Mouse (Mus musculus): ENCODE measurements around the gene Tnfrsf13c.

Gene Tnfrsf13c

DNA sequence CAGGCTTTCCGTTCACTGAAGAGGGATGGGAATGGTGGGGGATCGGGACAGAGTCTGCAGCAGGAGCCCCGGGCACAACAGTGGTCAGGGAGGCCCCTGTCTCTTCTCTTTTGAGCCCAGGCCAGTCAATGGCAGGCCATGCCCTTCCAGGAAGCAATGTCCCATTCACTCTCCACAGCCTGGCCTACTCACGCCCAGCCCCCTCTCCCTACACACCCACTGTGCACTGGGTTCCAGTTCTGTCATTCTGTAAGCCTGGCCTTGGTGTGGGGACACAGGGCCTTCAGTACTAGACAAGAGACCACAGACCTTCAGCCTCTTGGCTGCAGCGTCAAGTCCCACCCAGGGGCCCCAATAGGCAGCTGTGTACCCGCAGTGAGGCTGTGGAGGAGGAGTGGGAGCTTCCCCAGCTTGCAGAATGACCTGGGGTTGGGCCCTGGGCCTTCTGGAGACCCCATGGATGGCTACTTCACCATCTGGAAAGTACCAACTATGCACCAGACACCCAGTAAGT, 6.0 kb upstream of the Tnfrsf13c start:
- no peak for DNase-seq (ENCODE audit: low read depth, low spot score)

DNA sequence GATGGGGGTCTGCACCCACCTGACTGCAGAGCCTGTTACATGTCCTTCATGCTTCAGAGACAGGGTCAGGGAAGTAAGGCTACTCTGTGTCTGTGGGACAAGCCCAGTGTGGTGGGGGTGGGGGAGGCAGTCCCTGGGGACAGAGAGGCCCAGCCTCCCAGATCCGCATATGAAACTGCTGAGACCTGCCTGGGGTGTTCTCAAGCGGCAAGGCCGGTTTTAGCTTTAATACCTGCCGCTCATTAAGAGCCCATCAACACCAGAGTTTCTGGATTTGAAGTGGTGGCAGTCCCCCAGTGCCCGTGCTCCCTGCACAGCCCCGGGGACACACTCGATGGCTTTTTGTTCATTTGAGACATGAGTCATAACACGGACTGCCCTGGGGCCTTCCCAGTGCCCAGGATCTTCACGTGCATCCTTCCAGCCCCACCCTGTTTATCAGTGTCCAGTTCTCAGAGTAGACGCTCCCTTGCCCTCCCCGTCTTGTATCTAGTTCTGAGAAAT, 5.4 kb upstream of the Tnfrsf13c start:
- no peak for DNase-seq (ENCODE audit: low read depth, low spot score)

DNA sequence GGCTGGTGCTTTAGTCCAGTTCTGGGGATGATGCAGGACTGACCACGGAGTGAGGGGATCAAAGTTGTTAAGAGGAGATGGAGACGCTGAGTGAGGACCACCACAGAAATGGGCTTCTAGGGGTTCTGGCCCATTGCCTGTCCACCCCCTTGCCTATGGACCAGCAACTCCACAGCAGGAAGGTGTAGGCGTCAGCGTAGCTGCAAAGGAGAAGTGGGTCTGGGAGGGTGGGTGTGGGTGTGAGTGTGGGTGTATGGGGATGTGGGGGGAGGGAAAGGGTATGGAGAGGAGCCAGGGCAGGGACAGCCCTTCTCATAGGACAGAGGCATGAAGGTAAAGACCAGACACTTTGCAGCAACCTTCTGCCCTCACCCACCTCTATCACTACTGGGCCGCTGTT, 1.6 kb upstream of the Tnfrsf13c start:
- no peak for DNase-seq (ENCODE audit: low read depth, low spot score)

DNA sequence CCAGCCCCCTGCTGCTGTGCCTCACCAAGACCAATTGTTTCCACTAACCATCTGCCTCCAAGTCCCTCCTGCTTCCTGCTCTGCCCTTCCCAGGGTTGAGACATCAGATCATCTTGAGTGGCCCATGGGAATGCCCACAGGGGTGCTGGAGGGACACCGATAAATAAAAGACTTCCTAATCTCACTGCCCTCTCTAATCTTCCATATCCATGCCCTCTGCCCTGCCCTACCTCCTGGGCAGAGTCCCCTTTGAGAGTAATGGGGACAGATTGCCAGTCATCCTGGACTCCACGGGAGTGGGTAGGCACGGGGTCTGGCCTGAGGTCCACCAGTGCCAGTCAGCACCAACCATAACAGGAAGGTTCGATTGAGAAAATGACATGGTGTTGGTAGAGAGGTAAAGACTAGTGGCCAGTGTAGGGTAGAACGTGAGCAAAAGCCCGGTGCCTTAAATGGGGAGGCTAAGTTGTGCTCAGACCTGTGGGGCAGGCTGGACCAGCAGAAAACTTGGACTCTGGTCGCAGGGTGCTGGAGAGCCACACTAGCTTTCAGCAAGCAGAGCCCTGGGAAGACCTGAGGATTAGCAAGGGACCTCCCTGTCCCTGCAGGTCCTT, 540 bp upstream of the Tnfrsf13c start:
- DNase-seq (ENCODE audit: low read depth, low spot score) = no peak

DNA sequence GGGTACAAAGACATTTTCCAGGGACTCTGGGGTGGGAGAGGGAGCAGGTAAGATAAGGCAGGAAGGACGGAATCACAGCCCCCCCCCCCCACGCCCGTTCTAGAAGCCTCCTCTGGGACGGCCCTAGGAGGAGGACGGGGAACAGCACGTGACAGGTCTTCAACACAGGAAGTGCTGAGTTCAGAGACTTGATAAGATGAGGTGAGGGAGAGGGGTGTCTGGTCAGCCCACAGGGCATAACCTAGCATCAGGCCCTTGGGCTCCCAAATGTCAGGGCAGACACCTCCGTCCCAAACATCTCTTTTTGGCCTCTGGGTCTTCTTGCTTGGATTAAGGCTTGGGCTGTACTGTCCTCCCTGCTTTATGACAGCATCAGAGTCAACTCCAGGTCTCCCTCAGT, 918 bp downstream of the Tnfrsf13c start:
- no peak for DNase-seq (ENCODE audit: low read depth, low spot score)

DNA sequence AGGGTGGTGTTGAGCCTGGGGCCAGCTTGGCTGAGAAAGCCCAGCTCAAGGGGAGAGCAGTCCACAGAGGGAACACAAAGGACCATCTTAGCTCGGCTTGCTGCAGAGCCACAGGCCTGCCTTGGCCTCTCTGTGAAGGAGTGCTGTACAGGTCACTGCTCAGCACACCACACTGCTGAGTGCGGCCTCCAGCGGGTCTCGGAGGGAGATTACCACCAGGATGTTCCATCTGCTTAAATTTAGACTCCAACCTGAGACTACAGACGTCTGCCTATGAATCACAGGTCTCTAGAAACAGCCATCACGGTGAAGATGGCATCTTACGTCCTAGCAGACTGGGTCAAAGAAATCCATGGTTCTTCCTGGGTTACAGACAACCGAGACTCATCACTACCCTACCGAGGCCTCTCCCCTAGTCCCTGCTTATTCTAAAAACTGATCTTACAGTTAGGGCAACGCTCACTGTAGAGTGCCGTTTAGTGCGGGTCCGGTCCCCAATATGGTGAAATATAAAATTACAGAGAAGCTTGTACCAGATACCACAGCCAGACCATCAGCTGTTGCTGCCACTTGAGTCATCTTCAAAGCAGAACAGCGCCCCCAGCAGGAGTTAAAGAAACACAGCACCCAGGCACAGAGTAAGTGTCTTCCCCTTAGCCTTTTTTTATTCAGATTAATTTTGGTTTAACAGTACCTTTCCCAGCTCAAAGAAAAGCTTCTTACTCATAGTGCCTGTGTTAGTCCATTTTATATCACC, 2.9 kb downstream of the Tnfrsf13c start:
- no peak for DNase-seq (ENCODE audit: low read depth, low spot score)

DNA sequence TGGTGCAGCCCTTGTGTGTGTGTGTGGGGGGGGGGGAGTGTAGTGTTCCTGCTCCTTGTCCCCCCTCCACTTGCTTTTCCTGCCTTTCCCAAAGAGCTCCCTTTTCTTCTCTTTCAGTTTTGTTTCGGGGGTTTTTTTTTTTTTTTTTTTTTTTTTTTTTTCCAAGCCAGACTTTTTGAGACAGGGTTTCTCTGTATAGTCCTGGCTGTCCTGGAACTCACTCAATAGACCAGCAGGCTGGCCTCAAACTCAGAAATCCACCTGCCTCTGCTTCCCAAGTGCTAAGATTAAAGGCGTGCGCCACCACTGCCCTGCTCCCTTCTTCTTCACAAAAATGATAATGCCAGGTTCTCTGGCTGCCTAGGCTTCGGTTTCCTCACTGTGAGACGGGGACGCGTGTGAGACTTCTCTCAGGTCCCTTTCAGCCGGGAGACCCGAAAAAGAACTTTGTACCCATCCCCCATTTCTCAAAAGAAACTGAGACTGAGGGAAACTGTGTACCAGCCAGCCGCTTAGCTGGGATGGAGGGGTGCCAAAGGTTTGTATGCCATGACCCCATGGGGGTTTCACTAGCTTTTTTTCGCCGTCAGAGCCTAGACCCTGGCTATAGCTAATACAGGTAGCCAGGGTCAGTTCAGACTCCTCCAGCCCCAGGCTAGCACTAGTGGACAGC, 4.0 kb downstream of the Tnfrsf13c start:
- DNase-seq (ENCODE audit: low read depth, low spot score) = no peak

DNA sequence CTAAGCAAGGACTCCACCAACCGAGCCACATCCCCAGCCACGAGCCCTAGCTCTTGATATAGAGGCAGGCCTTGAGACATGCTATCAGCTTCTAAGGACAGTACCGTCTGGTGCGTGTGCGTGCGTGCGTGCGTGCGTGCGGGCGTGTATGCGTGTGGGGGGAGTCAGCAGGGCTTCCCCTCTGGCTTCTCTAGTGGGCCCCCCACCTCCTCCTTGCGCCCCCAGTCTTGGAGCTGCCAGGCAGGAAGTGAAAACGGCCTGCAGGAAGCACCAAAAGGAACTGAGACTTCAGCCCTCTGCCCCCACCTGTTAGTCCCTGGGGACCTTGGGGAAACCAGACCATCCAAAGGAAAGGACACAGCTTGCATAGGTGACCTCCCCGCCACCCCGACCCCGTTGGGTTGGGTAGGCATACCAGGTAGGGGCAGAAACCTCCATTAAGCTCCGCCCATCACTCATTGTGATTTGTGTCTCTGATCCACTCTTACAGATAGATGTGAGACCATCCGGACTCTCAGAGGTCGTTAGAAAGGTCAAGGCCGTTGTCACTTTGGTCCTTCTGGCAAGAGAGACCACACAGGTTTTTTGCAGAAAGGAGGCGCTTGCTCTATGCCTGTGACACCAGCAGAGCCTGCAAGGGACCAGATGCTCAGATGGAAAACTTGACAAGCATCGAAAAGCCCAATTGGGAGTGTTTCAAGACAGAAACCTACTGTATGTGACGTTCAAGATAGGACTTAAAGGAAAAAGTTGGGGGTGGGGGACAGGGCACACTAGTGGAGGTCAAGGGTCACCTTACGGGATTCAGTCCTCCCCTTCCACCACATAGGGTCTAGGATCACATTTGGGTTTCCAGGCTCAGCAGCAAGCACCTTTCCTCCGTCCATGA, 5.1 kb downstream of the Tnfrsf13c start:
- DNase-seq (ENCODE audit: low read depth, low spot score) = no peak

DNA sequence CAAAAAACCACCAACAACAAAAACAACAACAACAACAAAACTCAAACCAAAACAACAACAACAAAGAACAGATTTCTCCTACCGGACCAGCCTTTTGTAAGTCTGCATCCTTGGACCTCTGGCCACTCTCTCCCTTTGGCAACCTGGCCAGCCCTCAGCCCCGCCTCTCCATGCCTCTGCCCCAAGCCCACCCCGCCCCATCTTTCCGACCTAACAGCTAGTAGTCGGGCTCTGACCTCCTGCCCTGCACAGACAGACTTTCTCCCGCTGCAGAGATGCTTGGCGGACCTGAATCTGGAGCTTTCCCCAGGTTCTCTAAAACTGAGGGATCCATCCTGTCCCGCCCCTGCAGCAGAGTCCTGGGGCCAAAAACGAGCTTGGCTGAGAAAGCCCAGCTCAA, 6.2 kb downstream of the Tnfrsf13c start:
- no peak for DNase-seq (ENCODE audit: low read depth, low spot score)

DNA sequence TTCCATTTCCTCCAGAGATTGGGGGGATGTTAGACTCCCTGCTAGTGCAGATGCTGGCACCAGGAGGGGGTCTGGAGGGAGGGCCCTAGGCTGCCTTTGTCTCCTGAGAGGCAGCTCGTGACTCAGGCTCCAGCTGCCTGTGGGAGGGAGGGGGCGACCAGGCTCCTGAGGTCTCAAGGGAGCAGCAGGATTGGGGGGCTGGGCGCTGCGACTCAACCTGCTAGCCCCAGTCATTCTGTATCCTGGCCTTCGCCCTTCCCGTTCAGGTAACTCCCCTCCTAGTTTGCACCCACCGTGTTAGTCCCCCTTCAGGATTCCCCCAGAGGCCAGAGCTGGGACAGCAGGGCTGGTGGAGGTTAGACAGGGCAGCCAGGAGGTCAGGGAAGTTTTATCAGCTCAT, 7.1 kb downstream of the Tnfrsf13c start:
- DNase-seq (ENCODE audit: low read depth, low spot score) = no peak

DNA sequence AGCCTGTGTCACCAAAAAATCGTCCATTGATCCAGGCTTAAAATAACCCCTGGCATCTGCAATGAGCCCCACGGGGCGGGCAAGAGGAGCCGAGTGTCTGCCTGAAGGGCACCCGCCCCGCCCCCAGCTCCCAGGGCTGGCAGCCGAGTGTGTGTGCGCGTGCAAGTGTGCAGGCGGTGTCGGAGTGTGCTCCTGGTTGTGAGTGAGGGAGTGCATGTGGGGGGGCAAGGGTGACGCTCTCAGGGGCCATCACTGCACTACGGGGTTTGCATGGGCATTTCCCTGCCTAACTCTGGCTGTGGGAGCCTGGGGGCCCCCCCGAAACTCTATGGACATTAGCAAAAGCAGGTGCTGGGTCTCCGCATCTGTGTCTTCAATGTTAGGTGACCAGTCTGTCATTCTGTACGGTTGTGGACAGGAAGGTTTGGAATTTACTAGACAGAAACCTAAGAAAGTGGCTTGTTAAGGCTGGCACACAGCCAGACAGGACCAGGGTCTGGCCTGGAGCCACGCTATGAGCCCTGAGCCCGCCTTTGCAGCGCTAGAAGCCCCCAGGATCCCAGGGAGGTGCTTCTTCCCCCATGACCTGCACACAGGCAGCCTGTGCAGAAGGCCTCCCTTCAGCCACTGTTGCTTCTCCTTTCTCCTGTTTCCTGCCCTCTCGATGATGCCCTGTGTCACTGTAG, 7.9 kb downstream of the Tnfrsf13c start:
- no peak for DNase-seq (ENCODE audit: low read depth, low spot score)

DNA sequence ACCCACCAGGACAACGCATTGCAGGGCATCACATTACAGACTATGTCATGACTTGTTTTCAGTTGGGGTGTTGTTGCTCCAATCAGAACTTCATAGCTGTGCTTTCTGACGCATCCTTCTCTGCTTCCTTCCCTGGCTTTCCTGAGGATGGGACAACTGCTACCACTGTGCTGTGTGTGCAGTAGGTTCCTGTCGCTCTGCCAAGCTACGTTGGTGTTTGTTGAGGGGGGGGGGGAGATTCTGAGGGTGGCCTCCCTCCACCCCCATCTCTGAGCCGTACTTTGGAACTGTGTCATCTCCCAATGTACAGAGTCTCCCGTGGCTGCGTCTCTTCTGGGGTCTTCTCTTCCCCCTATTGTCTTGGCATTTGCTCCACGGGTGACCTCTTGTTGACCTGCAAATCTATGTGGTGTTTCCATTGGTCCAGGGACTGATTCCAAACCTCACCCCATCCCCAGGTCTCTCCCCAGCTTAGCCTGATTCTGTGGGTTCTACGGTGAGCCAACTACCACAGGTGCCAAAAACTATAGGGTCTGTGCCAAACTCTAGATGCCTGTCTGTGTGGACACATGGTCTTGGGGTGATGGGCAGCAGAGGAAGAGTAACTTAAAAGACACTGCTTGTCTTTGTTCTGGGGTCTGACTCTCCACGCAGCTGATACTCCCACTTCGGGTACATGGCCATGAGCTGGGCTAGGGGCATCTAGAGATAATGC, 8.7 kb downstream of the Tnfrsf13c start:
- no peak for DNase-seq (ENCODE audit: low read depth, low spot score)

DNA sequence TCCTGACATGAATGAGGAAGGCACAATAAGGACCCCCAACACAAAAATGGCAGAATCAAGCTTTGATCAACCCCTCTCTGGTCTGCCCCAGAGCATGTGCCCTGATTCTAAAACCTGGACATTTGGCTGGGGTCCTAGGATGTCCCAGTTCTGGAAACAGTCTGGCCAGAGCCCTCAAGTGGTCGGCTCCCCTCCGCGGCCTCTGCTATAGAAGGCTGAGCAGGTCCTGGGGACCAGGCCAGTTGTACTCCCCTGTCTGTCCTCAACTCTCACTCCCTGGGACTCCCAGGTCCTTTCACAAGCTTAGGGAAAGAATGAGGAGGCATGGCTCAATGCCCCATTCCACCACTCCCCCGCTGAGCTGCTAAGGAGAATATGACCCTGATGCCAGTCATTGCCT, 10.9 kb downstream of the Tnfrsf13c start:
- DNase-seq (ENCODE audit: low read depth, low spot score) = no peak

DNA sequence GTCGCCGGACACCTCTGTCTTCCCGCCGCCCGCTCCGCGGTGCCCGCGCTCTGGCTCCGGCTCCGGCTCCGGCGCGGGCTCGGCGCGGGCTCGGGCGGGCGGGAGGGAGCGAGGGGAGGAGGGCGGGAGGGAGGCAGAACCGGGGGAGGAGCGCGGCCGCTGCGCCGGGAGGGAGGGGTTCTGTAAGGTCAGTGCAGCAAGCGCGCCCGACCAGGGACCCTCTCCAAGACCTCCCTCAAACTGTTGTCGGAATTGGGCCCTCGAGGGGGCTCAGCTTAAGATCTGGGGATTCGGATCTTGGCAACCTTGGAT, 11.5 kb downstream of the Tnfrsf13c start, which contains the start of gene Shisa8:
Gene Shisa8, minus strand, starts transcription at position 64 of the 312 bp plus-strand sequence.
- DNase-seq (ENCODE audit: low read depth, low spot score) = no peak

DNA sequence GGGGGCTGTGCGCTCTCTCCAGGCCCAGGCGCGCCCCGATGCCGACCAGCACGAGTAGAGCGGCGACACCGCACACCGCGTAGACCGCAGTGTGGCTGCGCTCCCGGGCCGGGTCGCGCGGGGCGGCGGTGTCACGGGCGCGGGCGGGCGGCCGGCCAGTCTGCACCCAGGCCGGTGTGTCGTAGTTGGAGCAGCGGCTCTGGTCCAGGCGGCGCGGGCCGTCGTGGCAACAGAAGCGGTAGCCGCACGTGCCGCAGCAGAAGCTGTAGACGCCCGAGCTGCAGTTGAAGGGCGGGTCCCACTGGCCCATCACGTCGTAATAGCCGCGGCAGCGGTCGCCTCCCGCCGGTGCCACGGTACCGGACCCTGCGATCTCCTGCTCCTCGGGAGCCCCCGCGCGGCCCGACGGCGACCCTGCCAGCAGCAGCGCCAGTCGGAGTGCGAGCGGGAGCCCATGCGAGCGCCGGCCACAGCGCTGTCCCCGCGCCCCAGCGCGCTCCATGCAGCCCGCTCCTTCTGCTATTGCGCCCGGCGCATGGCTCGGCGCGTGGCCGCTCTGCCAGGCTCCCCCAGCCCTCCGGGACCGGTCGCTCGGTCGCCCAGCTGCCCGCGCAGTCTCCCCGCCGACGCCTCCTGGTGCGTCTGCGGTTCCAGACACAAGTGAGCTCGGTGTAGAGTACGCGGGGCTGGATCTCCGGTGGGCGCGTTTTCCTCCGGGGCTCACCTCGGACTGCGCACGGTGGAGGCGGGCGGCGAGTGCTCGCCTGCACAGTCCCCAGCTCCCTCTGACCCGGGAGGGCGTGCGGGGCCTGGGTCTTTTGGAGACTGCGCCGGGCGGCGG, 12.0 kb downstream of the Tnfrsf13c start:
- DNase-seq (ENCODE audit: low read depth, low spot score) = no peak

DNA sequence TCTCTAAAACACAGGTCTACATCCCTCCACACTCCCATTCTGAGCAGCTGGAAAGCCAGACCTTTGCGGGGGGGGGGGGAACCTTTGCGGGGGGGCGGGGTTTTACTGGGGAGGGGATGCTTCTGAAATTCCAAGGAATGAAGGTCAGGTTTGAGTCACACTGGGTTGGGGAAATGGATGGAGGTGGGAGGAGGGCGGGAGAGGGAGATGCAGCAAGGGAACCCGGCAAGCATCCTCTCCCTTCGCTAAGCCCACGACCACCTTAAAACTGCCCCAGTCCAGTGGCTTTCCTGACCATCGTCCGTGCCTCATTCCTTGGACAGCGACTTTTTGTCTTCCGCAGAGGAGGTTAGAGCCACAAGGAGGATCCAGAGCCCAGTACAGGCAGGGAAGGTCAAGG, 12.9 kb downstream of the Tnfrsf13c start:
- DNase-seq (ENCODE audit: low read depth, low spot score) = no peak

DNA sequence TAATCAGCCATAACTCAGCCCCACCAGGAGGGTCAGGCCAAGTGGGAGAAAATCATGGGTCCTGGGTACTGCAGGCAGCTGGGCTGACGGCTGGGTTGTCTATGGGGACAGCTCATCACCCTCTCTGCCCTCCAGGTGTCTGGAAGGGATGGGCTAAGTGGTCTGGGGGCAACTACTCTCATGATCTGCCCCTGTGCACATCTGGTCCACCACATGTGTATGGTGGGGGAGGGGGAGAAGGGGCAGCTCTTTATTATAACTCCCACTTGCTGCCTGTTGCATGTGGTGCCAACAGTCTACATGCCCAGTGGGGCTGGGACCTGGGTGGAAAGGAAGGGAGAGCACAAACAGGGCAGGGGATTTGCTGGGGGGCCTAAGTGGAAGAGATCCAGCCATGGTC, 13.4 kb downstream of the Tnfrsf13c start:
- DNase-seq (ENCODE audit: low read depth, low spot score) = no peak

DNA sequence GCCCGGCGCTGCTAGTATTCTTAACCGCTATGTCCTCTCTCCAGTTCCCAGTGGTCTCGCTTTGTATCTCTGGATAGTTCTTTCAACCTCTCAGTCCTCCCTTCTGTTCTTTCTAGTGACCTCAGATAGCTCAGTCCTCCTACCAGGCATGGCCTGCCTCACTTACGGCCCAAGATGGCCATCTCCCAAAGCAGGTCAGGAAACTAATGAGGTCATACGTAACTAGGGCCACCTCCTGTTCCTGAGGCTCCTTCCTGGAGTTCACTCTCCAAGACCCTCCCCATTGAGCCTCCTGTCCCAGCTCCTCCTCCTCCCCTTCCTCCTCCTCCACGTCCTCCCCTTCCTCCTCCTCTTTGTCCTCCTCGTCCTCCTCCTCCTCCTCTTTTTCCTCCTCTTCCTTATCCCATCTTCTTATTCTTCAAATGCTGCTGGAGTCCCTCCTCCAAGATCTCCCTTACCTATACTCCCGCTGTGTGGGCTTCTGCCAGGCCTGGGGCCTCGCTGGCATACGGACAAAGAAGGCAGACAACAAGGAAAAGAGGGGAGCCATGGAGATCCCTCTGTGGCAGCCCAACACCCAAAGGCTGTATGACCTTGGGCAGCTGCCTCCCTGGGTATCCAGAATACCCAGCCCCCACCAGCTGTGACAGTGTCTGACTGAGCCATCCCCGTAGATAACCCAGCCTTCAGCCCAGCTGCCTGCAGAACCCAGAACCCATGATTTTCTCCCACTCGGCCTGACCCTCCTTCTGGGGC, 14.7 kb downstream of the Tnfrsf13c start:
- DNase-seq (ENCODE audit: low read depth, low spot score) = no peak

DNA sequence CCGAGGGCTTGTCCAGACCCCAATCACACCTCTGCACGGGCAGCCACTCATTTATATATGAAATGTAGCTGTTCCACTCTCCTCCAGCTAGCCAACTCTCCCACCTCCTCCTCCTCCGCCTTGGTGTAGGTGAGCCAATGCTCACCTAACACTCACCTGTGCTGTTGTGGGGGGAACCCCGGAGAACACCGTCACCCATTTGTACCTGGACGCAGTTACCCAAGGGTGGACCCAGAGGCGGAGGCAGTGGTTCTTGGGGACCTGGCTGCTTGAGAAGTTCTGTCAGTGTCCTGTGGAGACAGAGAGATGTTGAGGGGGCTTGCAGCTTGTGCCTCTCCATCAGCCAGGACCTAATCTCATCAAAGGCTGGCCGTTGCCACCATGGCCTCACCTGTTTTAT, 15.9 kb downstream of the Tnfrsf13c start:
- DNase-seq (ENCODE audit: low read depth, low spot score) = no peak
